Comparison of ENCODE assay signal across 10 mouse cellular contexts in the genomic region with DNA sequence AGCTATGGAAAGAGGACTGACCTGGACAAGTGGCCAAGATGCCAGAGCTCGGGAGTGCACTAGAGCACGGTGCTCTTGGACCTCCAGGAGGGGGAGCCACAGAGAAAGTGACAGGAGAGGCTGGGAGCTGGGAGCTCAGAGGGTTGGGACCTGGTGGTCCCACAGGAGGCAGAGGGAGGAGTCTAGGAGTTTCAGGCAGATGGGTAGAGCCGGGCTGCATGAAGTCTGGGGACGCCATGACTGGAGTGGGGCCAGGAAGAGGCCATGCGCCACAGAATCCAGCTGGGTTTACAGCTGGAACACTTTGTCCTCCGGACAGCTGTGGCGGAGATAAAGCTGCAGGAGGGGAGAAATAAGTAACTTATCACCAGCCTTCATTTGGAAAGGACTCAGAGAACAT. TPM values are rescaled to one million over a fixed set of nuclear protein-coding genes. Genes with fewer than 3 reads are reported as not detected.
DNase-seq lines count a peak whose midpoint lies in the region; ATAC-seq and TF ChIP-seq lines count a peak whose summit lies in the region.
"Had no signal": no experiment of that assay in that cellular context is flagged by ENCODE, and none has a peak within 500 bp of the region (broad histone marks: within the 10 kb centered on the region; RNA-seq: fewer than 3 reads in every experiment).

No protein-coding gene starts in this region.

- H3K9me3 ChIP-seq in liver, embryonic 11.5 days (ENCODE audit: control insufficient read depth, low read length): no peaks in the 10 kb centered on the region
- H3K9me3 ChIP-seq in hindbrain, embryonic 14.5 days (ENCODE audit: control insufficient read depth, low read length): no peaks in the 10 kb centered on the region

- TF ChIP-seq CTCF in liver, adult 2 months (IDR thresholded peaks at IDR 0.05; ENCODE audit: low read depth, low read length): peak; percentile 39

- WGBS in liver, adult 2 months: 69% methylated on average over 7 of the region's 7 CpGs
- WGBS in liver, embryonic 11.5 days: 35% methylated on average over 7 of the region's 7 CpGs
- 20% methylated on average over 7 of the region's 7 CpGs for WGBS in hindbrain, embryonic 14.5 days

- H3K27ac ChIP-seq in liver, adult 2 months (replicated peaks; ENCODE audit: insufficient read depth, low read depth, low read length): no peak overlapping the region
- no peak overlapping the region for H3K27ac ChIP-seq in liver, embryonic 11.5 days (ENCODE audit: low read depth, low read length)
- no peak overlapping the region for H3K27ac ChIP-seq in hindbrain, embryonic 14.5 days

- no peak for TF ChIP-seq POLR2A in liver, adult 2 months (IDR thresholded peaks at IDR 0.05; ENCODE audit: extremely low read depth, insufficient read depth, low read length)

- no peaks in the 10 kb centered on the region for H3K4me1 ChIP-seq in liver, adult 2 months (ENCODE audit: control insufficient read depth, insufficient read depth, low read length)
- no peaks in the 10 kb centered on the region for H3K4me1 ChIP-seq in liver, embryonic 11.5 days (replicated peaks; ENCODE audit: control insufficient read depth, insufficient read depth, low read length)
- H3K4me1 ChIP-seq in hindbrain, embryonic 14.5 days (replicated peaks; ENCODE audit: control insufficient read depth, insufficient read depth, low read length): no peaks in the 10 kb centered on the region; the same call in 1 of the 2 replicates

- no peak overlapping the region for H3K4me2 ChIP-seq in liver, embryonic 11.5 days
- no peak overlapping the region for H3K4me2 ChIP-seq in hindbrain, embryonic 14.5 days (replicated peaks)

- no peaks in the 10 kb centered on the region for H3K79me2 ChIP-seq in liver, adult 2 months (ENCODE audit: control insufficient read depth, insufficient read depth, low read length)

- ATAC-seq in liver, embryonic 11.5 days (replicated peaks; ENCODE audit: low FRiP score): no peak
- ATAC-seq in hindbrain, embryonic 14.5 days (ENCODE audit: low FRiP score): no peak

- DNase-seq in liver, adult 2 months (ENCODE audit: extremely low read depth, low read depth, low spot score): peak; percentile 10
- no peak for DNase-seq in liver, embryonic 11.5 days (ENCODE audit: low spot score)
- DNase-seq in embryo, embryonic 9.5 days (ENCODE audit: extremely low spot score): peak; percentile 46
- peak; percentile 29 for DNase-seq in kidney, adult 11 months
- peak; percentile 22 for DNase-seq in ovary, postnatal 14 days (ENCODE audit: low spot score)
- DNase-seq in layer of hippocampus, postnatal 36 days: no peak
- DNase-seq in layer of hippocampus, adult 18-20 months (ENCODE audit: low spot score in 2 of 2): no peak
- DNase-seq in hindbrain, embryonic 14.5 days (ENCODE audit: low spot score): no peak

- no peak overlapping the region for H3K4me3 ChIP-seq in liver, adult 2 months (ENCODE audit: insufficient read depth, low read depth, low read length)
- H3K4me3 ChIP-seq in liver, embryonic 11.5 days (ENCODE audit: low read depth, low read length): no peak overlapping the region
- no peak overlapping the region for H3K4me3 ChIP-seq in hindbrain, embryonic 14.5 days (replicated peaks; ENCODE audit: low read length)
- H3K4me3 ChIP-seq: myocyte had no signal

- no peak overlapping the region for H3K9ac ChIP-seq in liver, adult 2 months (ENCODE audit: low read depth, low read length)
- no peak overlapping the region for H3K9ac ChIP-seq in liver, embryonic 11.5 days (ENCODE audit: low read depth, low read length)
- no peak overlapping the region for H3K9ac ChIP-seq in hindbrain, embryonic 14.5 days

- no peaks in the 10 kb centered on the region; the same call in 1 of the 2 replicates for H3K27me3 ChIP-seq in liver, adult 2 months (ENCODE audit: control insufficient read depth, insufficient read depth, low read length)
- peaks cover 34% of the 10 kb centered on the region for H3K27me3 ChIP-seq in liver, embryonic 11.5 days (replicated peaks; ENCODE audit: control insufficient read depth, insufficient read depth, low read length)
- peaks cover 71% of the 10 kb centered on the region for H3K27me3 ChIP-seq in hindbrain, embryonic 14.5 days (ENCODE audit: control insufficient read depth, insufficient read depth, low read length)

- no peaks in the 10 kb centered on the region; the same call in 1 of the 2 replicates for H3K36me3 ChIP-seq in liver, adult 2 months (ENCODE audit: control insufficient read depth, insufficient read depth, low read length)
- no peaks in the 10 kb centered on the region for H3K36me3 ChIP-seq in liver, embryonic 11.5 days (ENCODE audit: control insufficient read depth, insufficient read depth, low read length)
- no peaks in the 10 kb centered on the region for H3K36me3 ChIP-seq in hindbrain, embryonic 14.5 days (replicated peaks; ENCODE audit: control insufficient read depth, insufficient read depth)

RNA-seq across cellular contexts. Expression of gene Wnt8b, which starts 25.9 kb away (rescaled TPM):
- total RNA-seq in liver, adult 2 months (2014; rRNA removed): not detected in 2 replicates
- not detected in 2 replicates for polyA plus RNA-seq in liver, adult 2 months (2012; rRNA removed)
- not detected in 2 replicates for polyA plus RNA-seq in liver, embryonic 11.5 days (2014; fragmentation: Nextera tagmentation; extraction: Ambion mirVana)
- total RNA-seq in layer of hippocampus, postnatal 36 days (2021): not detected
- not detected for total RNA-seq in layer of hippocampus, adult 18-20 months (2021)
- 0.12 TPM in 1 of 2 replicates, not detected in the other for polyA plus RNA-seq in hindbrain, embryonic 14.5 days (2014; fragmentation: Nextera tagmentation; extraction: Ambion mirVana)
- polyA plus RNA-seq: heart, embryonic 14.5 days; myocyte had no signal

RNA-seq across cellular contexts. Expression of gene Sec31b, which starts 26.5 kb away (rescaled TPM):
- total RNA-seq in liver, adult 2 months (2014; rRNA removed): 1.7 and 1.9 TPM in 2 replicates
- polyA plus RNA-seq in liver, adult 2 months (2012; rRNA removed): 5.8 and 8.6 TPM in 2 replicates
- 0.55 and 0.58 TPM in 2 replicates for polyA plus RNA-seq in liver, embryonic 11.5 days (2014; fragmentation: Nextera tagmentation; extraction: Ambion mirVana)
- total RNA-seq in layer of hippocampus, postnatal 36 days (2021): under 1 TPM; 0.07 to 0.33 TPM
- under 1 TPM; 0.27 to 0.28 TPM for total RNA-seq in layer of hippocampus, adult 18-20 months (2021)
- 0.21 and 0.25 TPM in 2 replicates for polyA plus RNA-seq in hindbrain, embryonic 14.5 days (2014; fragmentation: Nextera tagmentation; extraction: Ambion mirVana)

RNA-seq across cellular contexts. Expression of gene Gm20538, which starts 33.5 kb away (rescaled TPM):
- not detected in 2 replicates for total RNA-seq in liver, adult 2 months (2014; rRNA removed)
- polyA plus RNA-seq in liver, adult 2 months (2012; rRNA removed): not detected in 2 replicates
- polyA plus RNA-seq in liver, embryonic 11.5 days (2014; fragmentation: Nextera tagmentation; extraction: Ambion mirVana): not detected in 2 replicates
- not detected for total RNA-seq in layer of hippocampus, postnatal 36 days (2021)
- not detected for total RNA-seq in layer of hippocampus, adult 18-20 months (2021)
- polyA plus RNA-seq in hindbrain, embryonic 14.5 days (2014; fragmentation: Nextera tagmentation; extraction: Ambion mirVana): not detected in 2 replicates
- polyA plus RNA-seq: heart, embryonic 14.5 days; myocyte had no signal

RNA-seq across cellular contexts. Expression of gene Ndufb8, which starts 36.1 kb away (rescaled TPM):
- total RNA-seq in liver, adult 2 months (2014; rRNA removed): 368 and 394 TPM in 2 replicates
- polyA plus RNA-seq in liver, adult 2 months (2012; rRNA removed): 554 and 570 TPM in 2 replicates
- 488 and 497 TPM in 2 replicates for polyA plus RNA-seq in liver, embryonic 11.5 days (2014; fragmentation: Nextera tagmentation; extraction: Ambion mirVana)
- total RNA-seq in layer of hippocampus, postnatal 36 days (2021): 100 to 1,000 TPM; 368 to 394 TPM
- 100 to 1,000 TPM; 379 to 385 TPM for total RNA-seq in layer of hippocampus, adult 18-20 months (2021)
- polyA plus RNA-seq in hindbrain, embryonic 14.5 days (2014; fragmentation: Nextera tagmentation; extraction: Ambion mirVana): 724 and 765 TPM in 2 replicates

RNA-seq across cellular contexts. Expression of gene Hif1an, which starts 43.5 kb away (rescaled TPM):
- total RNA-seq in liver, adult 2 months (2014; rRNA removed): 8.8 and 11.0 TPM in 2 replicates
- polyA plus RNA-seq in liver, adult 2 months (2012; rRNA removed): 8.8 and 10.6 TPM in 2 replicates
- 19.7 and 22.4 TPM in 2 replicates for polyA plus RNA-seq in liver, embryonic 11.5 days (2014; fragmentation: Nextera tagmentation; extraction: Ambion mirVana)
- total RNA-seq in layer of hippocampus, postnatal 36 days (2021): 10 to 100 TPM; 35.1 to 37.1 TPM
- 10 to 100 TPM; 30.3 to 34.3 TPM for total RNA-seq in layer of hippocampus, adult 18-20 months (2021)
- 19.3 and 20.6 TPM in 2 replicates for polyA plus RNA-seq in hindbrain, embryonic 14.5 days (2014; fragmentation: Nextera tagmentation; extraction: Ambion mirVana)

Comparison
In these comparisons a context has a peak if more than half of its experiments do, and no peak if none do; other contexts are left out.
1. DNase-seq: peak in liver, adult 2 months (single experiment), embryo, embryonic 9.5 days (single experiment), kidney, adult 11 months (single experiment) and ovary, postnatal 14 days (single experiment); none in liver, embryonic 11.5 days (single experiment), layer of hippocampus, postnatal 36 days (0 of 2), layer of hippocampus, adult 18-20 months (0 of 2) and hindbrain, embryonic 14.5 days (single experiment).